Mouse (Mus musculus) kidney, adult 8-10 months (tissue): ENCODE measurements around the gene Setd3.
A peak's percentile ranks its signal among the peaks of the same experiment; 100 is the strongest.

Experiments
- DNase-seq, 2 experiments: peaks; one replicate each; pipeline ENCODE4 v3.0.0; 2022

Setd3 gene

DNA sequence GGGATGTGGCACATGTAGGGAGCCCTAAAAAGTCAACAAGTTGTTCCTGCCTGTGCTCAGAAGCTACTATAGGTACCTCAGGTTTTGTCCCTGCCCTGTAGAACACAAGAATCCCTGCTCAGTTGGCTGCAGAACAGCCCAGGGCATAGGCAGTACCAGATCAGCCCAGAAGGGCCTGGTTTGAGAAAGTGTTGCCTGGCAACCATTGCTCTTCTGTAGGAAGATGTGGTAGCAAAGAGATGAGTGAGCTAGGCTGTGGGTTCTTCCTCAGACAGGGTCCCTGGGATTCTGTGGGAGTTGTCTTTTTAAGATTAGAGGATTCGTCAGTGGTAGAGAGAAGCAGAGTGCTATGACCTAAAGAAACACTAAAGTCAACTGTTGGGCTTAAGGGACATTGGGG is 21.0 kb upstream of the Setd3 start:
- no peak for DNase-seq

DNA sequence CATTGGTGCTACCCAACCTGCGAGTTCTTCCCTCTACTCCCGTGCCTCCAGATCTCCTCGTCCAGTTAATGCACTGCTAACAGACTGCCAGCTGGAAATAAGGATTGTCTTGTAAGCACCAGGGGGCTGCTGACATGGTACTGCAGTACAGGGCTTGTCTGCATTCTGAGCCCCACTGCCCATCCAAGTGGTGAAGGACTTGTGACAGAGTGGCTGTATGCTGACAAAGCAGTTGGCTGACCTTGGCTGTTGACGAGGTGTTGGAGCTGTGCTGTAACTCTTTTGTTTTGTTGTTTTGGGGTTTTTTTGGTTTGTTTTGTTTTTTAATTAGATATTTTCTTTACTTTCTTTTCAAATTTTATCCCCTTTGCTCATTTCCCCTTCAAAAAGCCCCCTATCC is 19.3 kb upstream of the Setd3 start:
- no peak for DNase-seq

DNA sequence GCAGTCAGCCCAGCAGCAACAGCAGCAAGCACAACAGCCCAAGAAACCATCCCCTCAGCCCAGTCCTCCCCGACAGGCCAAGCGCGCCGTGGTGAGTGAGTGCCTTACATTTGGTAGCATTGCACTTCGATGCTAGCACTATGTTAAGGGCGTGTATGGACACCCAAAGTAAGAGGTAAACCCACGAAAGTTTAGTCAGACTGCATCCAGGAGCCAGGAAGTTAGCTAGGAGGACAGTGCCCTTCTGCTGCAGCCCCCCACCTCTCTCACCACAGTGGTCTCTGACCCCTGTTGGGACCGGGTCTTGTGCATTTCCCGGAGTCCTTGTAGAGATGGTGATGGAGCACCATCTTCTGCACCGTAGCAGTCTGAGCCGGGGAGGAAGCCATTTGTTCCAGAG is 16.6 kb upstream of the Setd3 start:
- DNase-seq, result no peak

DNA sequence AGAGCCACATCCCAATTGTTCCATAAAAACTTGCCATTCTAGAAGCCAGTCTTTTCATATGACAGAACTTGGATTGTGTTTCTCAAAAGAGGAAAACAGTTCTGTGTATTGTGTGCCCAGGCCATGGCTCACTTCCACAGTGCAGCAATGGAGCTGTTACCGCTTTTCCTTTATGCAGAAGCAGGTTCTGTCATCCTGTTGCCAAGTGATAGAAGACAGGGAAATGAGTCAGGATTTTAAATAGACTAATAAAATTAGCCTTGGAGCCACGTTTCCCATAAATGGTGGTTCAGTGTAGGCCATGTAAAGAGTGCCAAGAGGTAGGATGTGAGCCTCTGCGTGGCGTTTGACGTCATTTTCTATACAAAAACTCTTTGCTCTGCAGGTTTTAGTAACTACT is 14.8 kb upstream of the Setd3 start:
- no peak for DNase-seq

DNA sequence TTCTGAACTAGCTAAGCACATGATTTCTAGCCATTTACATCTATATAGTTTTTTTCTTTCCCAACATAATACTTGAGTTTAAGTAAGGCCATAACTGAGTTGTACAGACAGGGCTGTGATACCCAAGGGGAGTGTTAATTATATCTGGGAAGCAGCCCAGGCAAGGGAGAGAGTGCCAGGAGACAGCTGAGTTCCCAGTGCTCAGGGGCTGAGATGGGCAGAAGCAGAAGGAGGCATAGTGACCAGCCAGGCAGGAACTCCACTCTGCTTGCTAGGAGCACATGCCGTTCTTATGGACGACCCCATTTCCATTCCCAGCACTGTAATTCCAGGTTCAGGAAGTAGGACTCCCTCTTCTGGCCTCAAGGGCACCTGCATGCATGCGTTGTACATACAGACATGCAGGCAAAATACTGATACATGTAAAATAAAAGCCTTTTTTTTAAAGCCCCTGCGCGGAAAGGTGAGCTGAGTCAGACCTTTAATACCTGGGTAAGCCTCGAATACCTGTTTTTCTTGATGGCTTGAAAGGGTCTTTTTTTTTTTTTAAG is 8.5 kb upstream of the Setd3 start:
- DNase-seq, result no peak

DNA sequence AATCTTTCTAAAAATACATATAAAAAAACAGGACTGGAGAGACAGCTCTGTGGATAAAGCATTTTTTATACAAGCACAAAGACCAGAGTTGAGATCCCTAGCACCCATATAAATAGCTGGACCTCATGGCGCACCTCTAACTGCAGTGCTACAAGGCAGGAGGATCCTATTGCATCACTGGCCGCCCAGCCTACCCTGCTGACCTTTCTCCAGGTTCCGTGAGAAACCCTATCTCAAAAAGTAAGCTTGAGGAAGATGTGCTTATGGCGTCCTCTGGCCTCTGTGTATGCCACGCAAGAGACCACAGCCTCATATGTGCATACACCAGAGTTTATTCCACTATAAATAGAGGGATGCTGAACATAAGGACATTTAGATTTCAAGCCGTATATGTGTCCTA is 2.6 kb upstream of the Setd3 start:
- no peak for DNase-seq

DNA sequence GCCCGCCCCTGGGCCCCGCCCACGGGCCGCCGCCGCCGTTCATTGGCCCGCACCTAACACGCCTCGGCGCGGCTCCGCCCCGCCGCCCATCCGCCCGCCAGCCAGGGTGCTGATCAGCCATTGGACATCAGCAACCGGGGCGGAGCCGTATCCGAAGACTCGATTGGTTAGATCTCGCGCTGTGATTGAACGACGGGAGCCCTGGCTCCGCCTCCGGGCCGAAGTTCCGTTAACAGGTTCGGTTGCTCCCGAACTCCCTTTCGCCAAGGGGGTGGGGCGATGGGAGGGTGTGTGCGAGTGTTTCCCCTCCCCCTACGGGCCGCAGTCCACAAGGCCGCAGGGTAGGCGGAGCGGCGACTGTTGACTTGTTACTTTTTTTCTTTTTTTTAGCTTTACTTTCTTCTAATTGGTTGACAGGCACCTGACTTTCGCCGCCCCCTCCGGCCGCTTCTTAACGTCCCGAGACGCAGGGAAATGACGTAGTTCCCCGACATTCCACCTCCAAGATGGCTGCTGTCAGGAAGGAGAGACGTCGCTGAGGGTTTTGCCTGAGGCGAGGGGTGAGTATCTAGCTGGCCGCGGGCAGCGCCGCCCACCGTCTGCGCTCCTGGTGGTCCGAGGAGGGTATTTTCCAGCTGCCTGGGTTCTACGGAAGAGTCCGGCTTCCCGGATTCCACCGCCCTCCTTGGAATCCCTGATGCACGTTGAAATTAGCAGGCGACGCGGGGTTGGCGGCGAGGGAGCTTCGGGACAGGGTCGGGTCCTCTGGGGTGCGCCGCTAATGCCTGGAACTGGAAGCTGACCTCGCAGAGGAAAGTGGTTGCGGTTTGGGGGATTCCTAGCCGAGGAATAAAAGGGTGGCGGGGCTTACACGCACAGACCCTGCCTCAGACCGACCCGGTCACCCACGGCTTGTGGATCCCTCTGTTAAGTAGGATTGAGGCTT is 480 bp upstream of the Setd3 start, which contains the start of gene Ccnk:
TSS of gene Ccnk (plus strand) at position 259 of the 946 bp plus-strand sequence.
- peak; percentile 100 for DNase-seq

DNA sequence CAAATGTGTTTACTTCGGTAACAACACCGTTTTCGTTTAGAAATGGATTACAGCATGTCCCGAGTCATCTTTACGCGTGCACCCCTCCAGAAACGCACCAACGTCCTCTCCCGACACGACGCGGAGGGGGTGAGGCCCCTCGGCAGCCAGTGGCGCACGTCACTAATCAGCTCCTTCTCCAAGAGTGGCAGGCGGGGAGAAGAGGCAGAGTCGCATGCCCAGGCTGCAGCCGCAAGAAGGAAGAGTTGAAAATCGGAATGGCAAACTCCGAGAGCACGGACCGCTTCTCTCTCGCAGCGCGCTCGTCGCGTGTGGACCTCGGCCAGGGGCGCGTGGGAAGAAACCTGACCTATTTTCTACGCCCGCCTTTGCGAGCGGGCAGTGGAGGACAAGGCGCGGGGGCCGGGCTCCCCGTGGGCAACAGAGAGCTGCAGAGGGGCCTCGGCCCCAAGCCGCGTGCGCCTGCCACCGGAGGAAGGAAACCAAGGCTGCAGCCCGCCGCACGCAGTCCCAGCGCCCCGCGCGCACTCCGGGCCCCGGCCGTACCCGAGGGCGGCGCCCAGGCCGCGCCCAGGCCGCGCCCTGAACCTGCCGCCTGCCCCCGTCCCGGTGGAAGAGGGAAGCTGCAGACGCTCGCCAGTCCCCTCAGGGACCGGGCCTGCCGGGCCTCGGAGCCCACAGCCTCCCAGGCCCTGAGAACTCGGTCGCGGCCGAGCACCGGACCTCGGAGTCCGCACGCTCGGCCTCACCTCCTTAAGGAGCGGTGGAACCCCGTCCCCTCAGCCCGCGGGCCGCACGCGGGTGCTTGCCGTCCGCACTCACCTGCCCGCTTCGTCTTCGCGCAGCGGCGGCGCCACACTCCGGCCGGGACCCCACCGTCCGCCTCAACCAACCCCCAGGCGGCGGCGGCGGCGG is 526 bp downstream of the Setd3 start:
- peak; percentile 37 to 38 for DNase-seq

DNA sequence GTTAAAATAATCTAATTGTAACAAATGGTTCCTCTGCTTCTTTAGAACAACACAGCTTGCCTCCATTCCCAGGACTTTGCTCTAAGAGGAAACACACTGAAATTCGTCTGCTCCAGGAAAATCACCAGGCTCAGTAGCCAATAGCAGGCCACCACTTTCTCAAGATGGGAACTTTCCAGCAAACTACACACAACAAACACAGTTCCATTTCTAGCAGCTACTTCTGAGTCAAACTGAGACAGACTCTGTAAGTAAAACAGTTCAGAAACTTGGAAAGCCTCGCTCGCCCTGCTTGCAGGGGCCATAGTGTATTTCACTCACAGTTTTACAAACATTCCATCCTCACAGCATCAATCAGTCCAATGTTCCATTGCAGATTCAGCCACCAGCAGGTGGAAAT is 2.7 kb downstream of the Setd3 start:
- DNase-seq, result no peak

DNA sequence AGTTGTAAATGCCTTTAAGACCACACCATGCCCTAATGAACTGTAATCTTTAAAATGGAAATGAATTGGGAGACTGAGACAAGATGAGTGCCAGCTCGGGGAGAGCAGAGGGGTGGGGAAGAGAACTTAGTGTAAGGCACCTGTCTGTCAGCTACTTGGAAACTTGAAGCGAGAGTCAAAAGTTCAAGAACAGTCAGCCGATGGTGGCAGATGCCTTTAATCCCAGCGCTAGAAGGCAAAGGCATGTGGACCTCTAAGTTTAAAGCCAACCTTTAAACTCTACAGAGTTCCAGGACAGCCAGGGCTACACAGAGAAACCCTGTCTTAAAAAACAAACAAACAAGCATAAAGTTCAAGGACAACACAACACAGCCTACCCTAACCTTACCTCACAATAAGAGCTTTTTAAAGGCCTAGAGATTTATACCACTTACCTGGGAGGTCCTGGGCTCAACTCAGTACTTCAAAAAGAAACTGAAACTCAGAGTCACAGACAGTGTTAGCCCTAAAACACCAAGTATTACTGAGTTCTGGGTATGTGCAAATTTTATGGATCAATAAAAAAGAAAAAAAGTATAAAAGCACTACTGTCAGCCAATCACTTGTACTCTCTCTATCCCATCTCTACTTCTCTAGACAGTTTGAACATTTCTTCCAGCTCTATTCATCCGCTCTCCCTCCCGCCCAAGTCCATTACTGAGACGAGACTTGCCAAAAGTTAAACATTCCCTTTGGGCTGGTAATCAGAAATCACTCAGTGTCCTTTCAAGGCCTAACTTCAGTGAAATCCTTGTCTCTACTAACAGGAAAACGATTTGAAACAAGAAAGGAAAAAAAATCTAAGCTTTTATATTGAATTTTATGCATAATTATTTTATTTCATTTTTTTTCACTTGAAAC is 4.3 kb downstream of the Setd3 start:
- DNase-seq, result peak; percentile 32 to 42

DNA sequence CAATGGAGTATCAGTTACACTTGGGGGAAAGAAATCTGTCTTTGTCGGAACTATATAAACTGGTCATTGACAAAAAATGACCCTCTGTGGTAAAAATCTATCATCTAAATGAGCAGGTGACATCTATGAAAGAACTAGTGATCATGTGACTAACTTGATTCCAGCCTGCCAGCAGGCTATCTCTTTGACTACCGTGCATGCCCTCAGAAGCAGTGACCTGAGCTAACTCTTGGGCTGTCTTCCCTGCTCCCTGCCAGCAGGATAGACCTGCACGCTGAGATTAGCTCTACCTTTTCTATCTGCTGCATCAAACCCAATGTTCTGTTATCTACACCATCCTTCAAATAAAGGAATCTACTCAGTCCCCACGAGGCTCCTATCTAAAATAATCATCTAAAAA is 6.5 kb downstream of the Setd3 start:
- DNase-seq, result no peak

DNA sequence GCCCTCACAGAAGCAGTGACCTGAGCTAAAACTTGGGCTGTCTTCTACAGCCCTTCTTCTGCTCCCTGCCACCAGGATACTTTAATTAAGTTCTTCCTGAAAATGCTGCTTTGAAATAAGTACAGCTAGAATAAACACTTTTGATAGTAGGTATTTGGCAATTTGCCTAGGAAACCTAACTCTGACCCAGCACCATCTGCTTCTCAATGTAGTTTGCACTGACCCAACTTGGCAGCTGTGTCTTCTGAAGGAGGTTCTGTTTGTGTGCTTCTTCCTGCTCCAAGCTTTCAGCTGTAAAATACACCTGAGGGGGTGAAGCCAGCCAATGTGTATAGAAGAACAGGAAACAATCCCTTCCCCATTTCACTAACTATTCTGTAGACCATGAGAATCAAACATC is 7.8 kb downstream of the Setd3 start:
- no peak for DNase-seq

DNA sequence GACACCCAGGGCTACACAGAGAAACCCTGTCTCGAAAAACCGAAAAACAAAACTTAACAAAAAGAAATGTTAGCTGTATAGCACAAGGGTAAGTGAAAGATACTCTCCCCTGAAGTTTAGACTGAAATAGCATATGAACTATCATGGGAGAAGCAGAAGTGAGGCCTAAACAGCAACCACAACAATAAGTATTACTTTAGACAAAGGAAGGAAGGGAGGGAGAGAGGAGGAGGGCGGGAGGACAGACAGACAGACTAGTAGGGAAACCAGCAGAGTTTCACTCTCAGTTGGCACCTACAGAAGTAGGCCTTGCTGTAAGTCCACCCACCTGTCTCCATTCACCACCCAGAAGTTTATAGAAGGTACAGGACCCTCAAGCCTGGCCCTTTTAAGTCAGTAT is 8.6 kb downstream of the Setd3 start:
- no peak for DNase-seq

DNA sequence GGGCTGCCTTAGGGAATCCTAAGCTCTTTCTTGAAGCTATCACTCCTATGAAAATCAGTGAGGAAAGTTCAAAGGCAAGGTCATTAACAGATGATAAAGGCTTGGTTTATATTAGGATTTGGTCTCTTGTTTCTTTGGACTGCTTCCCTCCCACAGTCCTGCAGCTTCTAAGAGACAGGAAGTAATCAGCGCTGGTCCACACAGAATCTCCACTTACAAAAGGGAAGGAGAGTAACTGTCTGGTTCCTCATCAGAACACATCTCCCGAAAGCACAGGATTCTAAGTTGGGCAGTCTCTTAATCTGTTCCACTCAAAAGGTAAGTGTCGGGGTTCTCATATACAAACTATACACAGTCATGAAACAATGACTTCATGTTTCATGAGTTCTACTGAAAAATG is 10.2 kb downstream of the Setd3 start:
- no peak for DNase-seq

DNA sequence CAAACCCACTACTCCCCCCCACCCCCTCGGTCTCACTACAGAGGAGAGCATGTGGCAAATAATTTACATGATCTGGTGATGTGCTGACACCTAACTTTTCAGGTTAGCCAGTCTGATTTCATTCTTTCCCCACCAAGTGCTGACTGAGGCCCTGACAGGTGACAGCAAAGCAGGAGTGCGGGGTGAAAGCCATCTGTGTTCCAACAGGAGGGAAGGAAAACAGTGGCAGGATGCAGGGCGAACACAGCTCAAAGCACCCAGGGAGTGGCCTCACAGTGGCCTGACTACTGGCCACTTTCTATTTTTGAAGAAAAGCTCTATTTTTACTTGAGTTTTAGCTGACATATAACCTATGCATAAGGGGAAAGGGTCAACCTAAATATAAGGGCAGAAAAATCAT is 15.4 kb downstream of the Setd3 start:
- no peak for DNase-seq

DNA sequence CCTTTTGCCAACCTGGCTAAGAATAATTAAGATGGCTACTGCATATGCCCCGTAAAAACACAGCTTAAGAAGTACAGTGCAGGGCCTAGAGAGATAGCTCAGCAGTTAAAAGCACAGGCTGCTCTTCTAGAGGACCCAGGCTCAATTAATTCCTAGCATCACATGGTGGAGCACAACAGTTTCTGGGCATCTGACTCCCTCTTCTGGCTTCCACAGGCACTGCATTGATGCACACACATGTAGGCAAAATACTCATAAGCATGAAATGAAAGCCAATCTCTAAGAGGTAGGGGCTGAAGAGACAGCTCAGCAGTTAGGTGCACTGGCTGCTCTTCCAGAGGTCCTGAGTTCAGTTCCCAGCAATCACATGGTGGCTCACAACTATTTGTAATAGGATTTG is 17.1 kb downstream of the Setd3 start:
- DNase-seq, result peak in 1 of 2 experiments; percentile 41

DNA sequence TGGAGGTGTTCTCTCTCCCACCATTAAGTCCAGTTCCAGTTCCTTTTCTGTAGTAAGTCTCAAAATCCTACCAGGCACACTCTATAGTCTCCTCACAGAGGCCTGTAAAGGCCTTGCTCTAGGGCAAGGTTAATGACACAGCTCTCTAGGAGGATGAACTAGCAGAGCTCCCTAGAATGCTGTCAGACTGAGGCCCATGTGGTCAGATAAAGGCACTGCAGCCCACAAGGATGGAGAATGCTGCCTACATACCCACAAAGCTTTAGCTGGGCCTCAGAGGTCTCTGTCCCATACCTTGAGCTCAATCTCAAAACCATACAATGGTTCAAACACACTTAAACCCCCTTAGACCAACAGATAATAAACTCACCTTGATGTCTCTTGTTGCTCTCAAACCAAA is 19.3 kb downstream of the Setd3 start:
- no peak for DNase-seq

DNA sequence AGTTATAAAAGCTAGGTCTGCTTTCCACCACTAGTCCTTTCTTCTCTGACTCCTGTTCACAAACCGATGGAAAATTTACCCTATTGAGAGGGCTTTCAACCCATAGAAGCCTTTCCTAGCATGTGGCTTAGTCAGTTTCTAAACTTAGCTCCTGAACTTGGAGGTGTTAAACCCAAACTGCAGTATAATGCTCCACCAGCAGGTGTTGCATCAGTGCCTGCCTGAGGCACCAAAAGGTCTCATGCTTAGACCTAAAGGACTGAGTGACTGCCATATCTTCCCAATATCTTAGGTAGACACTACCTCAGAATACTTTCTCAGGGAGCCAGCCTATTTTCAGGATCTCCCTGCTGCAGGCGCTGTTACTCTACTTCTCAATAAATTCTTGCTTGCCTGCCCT is 26.4 kb downstream of the Setd3 start:
- DNase-seq, result no peak

DNA sequence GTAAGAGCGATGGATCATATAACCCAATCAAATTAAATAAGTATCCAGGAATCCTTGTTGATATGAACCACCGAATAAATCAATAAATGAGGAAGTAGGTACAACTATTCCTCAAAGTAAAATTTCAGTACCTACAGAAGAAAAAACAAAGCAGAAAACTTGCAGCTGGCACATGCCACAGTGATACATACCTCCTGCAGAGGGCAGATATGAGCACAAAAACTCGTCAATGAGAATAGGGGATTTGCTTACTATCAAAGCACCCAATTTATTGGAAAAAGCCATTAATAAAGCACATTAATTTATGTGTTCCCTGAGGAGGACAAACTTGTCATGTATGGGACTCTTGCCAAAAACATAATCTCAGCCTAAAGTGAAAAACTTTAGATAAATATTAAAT is 29.4 kb downstream of the Setd3 start:
- no peak for DNase-seq

DNA sequence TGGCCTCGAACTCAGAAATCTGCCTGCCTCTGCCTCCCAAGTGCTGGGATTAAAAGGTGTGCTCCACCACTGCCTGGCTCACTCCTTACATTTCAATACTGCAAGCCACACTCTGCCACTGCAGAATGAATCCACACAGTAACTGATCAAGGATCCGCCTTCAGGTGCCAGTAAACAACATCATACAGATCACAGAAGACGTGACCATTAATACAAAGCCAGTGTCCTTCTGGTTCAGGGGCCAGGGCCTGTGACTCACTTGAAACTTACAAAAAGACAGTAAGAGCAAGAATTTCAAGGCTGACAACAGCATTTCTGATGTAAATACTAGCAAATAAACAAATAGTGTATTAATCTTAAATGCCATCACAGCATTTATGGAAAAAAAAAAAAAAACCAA is 33.9 kb downstream of the Setd3 start:
- no peak for DNase-seq

DNA sequence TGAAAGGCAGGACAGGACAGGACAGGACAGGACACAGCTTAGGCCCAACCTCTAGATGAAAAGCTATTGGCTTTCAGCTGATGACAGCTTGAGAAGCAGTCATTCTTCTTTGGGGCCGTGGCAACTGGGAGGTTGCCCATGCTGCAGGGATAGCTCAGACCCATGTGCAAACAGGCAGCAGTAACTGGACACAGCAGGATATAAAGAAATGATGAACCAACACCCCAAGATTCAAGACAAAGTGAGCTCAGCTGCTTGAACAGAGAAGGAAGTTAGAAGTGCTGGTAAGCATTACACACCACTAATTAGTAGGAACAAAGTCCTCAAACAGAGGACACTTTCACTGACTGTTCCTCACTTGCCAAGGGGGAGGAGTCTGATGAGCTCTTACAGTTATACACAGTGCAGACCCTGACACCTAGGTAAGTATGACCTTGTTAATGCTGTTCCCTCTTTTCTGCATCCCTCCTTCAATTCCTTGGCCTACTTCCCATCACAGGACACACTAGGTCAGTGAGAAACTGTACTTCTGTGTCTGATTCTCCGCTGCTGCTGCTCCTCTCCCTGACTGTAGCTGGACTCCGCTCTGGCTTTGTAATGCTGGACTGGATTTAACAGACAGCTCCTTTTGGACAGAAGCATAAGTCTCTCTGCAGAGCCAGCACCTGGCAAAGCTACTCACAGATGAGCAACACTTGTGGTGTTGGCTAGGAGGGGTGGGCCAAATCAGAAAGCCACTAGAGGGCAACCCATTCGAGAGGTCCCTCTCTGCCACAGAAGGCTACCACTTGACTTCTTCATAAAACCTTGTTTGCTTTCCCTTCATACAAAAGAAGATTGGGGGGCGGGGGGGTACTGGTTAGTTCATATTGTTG is 35.3 kb downstream of the Setd3 start:
- DNase-seq, result peak; percentile 54 to 63
